Mouse (Mus musculus): ENCODE measurements around the gene Zfp777.

- no peak for TF ChIP-seq POLR2A (IDR thresholded peaks at IDR 0.05; ENCODE audit: borderline replicate concordance, low read depth, low read length)
- no peak for TF ChIP-seq CTCF (IDR thresholded peaks at IDR 0.05; ENCODE audit: low read depth, low read length)
Observed at GRCm38 (mm10) chr6:48073316-48073715, 24.6 kb upstream of the Zfp777 start.

Measured in bone marrow macrophage, adult 2 months (primary cell).